Mouse (Mus musculus): ENCODE measurements around the gene Plod1.

DNA sequence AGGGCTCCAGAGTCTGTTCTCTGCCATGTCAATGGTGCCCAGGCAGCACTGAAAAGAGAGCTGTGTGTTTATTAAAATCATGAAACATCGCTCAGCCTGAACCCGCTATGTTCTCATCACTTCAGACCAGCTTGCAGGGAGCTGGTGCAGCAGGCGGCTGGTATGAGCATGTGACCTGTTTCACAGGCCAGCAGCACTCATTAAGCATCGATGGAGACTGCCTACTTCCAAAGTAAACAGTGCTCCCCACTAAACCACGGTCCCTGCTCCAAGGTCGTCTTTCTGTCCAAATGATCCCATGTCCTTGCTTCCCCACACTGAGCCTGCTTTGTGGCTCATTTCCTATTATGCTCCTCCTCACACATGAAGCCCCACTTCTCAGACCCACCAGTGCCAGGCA is 46.2 kb downstream of the Plod1 start:
- TF ChIP-seq CTCF (IDR thresholded peaks at IDR 0.05; ENCODE audit: control insufficient read depth, insufficient read depth, low read length) (no peak), POLR2A (IDR thresholded peaks at IDR 0.05; ENCODE audit: borderline replicate concordance, control insufficient read depth, low read depth, low read length) (no peak)

All from bone marrow, adult 2 months (tissue).